Mouse (Mus musculus): ENCODE measurements at regions not wholly inside any gene's neighbourhood (a gene's known extent, or its start where the extent isn't known, plus 50 kb on each side); places are given as distances from the start of the nearest gene placed in this dataset.
A peak's percentile ranks its signal among the peaks of the same experiment; 100 is the strongest.
"Not testable (repeated sequence)": the region's sequence is repeated elsewhere in the genome, so short reads cannot be mapped to it uniquely, and the experiment has no call there.

DNA sequence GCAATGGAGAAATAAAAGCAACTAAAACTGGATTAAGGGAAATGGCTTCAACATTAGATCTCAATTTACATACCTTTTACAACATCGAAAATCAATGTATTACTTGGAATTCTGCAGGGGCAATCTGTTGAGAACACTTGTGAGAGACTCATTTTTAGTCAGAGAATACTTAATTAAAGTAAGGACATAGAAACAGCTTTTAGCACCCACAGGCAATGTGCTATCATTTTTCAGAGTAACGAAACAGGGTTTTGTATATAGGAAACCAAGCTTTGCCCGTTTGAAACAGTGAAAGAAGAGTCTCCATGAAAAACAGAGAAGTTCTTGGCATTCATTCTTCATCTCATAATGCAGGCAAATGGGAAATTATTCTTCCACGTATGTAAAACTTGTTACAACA lies 196.4 kb downstream of the Tdrd3 start:
- DNase-seq (ENCODE audit: low read depth, low spot score) = no peak

- no peak for DNase-seq (ENCODE audit: low read depth, low spot score)
Measured at GRCm38 (mm10) chr14:87619368-87620035, 203.1 kb downstream of the Tdrd3 start.

DNA sequence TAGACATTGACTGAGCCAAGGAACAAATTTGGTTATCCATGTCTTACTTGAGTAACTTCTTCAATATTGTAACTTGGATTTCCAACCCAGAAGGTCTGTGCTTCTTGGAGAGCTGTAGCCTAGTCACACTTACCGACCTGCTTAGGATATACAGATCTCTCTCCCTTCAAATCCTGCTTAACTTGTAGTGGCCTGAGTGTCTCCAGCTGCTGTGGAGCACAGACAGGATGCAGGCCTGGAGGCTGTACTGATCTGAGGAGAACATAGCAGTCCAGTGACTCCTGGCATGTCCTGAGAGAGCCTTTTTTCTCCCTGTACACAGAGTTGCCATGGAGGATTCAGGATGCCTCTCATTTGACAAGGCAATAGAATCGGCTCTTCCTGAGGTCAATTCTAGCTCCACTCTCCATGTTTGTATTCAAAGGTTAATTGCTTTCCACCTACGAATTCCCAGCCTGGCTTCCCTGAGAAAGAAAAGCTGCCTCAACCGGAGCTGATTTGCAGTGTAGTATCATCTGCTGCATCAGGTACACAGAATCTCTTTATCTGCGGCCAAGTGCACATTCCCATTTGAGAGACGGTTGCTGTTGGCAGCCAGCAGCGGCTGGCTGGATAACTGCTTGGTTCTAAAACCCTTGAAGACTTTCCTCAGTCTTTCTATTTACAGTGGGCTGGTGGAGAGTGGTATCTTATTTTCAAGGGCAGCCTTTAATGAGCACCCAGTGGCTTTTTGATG lies 214.8 kb downstream of the Tdrd3 start:
- no peak for DNase-seq (ENCODE audit: low read depth, low spot score)

GRCm38 (mm10) chr14:87634596-87634995 lies 218.2 kb downstream of the Tdrd3 start:
- peak; percentile 8 for DNase-seq (ENCODE audit: low read depth, low spot score)

GRCm38 (mm10) chr14:87637131-87637530 lies 220.7 kb downstream of the Tdrd3 start:
- no peak for DNase-seq (ENCODE audit: low read depth, low spot score)

GRCm38 (mm10) chr14:87667910-87668309 lies 251.5 kb downstream of the Tdrd3 start:
- DNase-seq (ENCODE audit: low read depth, low spot score) = no peak

GRCm38 (mm10) chr14:87669496-87669895 lies 253.1 kb downstream of the Tdrd3 start:
- no peak for DNase-seq (ENCODE audit: low read depth, low spot score)

GRCm38 (mm10) chr14:87680788-87681187 lies 264.3 kb downstream of the Tdrd3 start:
- no peak for DNase-seq (ENCODE audit: low read depth, low spot score)

DNA sequence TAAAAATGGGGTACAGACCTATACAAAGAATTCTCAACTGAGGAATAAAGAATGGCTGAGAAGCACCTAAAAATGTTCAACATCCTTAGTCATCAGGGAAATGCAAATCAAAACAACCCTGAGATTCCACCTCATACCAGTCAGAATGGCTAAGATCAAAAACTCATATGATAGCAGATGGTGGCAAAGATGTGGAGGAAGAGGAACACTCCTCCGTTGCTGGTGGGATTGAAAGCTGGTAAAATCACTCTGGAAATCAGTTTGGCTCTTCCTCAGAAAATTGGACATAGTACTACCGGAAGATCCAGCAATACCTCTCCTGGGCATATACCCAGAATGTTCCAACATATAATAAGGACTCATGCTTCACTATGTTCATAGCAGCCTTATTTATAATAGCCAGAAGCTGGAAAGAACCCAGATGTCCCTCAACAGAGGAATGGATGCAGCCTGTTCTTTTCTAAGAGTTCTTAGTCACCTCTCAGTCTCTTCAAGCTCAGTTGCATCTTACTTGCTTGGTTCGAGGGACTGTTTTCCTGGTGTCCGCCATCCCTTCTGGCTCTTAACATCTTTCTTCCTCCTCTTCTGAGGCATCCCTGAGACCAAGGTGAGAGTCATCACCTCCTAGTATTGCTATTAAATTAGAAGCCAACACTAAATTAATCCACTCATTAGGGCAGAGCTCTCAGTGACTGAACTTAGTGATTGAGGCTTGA lies 266.8 kb downstream of the Tdrd3 start:
- not testable (repeated sequence) for DNase-seq (ENCODE audit: low read depth, low spot score)

- no peak for DNase-seq (ENCODE audit: low read depth, low spot score)
Measured at GRCm38 (mm10) chr14:87689866-87690265, 273.4 kb downstream of the Tdrd3 start.

- DNase-seq (ENCODE audit: low read depth, low spot score) = no peak
Measured at GRCm38 (mm10) chr14:87736456-87736855, 320.0 kb downstream of the Tdrd3 start.

DNA sequence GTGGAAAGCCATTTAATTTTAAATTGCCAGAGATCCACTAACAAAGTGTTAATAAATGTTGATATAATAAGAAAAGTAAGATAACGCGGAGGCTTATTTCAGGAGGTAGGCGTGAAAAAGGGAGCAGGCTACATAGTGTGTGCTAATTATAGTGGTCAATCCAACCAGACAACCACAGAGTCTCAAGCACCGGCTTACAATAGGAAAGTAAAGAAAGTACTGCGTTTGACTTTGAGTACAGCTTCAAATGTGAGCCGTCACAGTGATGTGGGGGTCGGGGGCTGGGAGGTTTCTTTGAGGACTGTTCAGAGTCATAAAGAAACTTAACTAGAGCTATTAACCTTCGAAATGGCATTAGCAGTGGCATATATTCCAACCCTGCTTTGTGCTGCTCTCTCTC lies 329.1 kb downstream of the Tdrd3 start:
- DNase-seq (ENCODE audit: low read depth, low spot score) = no peak

DNA sequence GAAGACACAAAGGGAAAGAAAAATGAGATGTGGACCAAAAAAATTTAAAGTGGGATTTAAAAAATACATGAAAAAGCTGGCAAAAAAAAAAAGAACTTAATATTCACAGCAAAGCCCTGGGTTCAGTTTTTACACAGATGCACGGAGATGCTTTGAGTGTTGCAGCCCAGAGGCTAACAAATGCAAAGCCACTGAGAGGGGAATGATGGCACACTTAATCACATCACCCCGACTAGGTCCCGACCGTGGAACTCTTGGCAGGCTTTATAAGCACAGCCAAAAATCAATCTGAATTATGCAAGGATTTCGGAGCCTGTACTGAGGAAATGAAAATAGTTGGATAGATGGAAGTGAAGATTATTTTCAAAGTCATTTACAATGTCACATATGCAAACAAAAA lies 329.6 kb downstream of the Tdrd3 start:
- DNase-seq (ENCODE audit: low read depth, low spot score) = no peak

- no peak for DNase-seq (ENCODE audit: low read depth, low spot score)
Measured at GRCm38 (mm10) chr14:87749068-87749467, 332.6 kb downstream of the Tdrd3 start.

DNA sequence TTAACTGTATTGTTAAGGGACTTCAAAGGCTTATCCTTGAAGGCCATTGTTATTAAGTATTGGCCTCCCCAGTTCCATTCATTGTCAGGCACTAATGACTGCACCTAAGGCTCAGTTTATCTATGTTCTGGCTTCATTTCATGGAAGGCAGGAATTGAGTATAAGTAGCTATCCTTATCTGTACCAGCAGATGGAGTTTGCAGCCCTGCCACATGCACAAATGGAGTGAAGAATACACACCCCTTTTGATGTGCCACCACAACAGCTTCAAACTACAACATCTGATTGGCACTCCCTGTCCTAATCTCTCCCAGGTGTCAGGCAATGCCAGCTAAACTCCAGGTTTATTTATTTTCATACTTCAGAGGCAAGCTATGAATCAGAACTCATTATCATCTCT lies 333.3 kb downstream of the Tdrd3 start:
- DNase-seq (ENCODE audit: low read depth, low spot score) = no peak

- DNase-seq (ENCODE audit: low read depth, low spot score) = no peak
Measured at GRCm38 (mm10) chr14:87750665-87751170, 334.3 kb downstream of the Tdrd3 start.

DNA sequence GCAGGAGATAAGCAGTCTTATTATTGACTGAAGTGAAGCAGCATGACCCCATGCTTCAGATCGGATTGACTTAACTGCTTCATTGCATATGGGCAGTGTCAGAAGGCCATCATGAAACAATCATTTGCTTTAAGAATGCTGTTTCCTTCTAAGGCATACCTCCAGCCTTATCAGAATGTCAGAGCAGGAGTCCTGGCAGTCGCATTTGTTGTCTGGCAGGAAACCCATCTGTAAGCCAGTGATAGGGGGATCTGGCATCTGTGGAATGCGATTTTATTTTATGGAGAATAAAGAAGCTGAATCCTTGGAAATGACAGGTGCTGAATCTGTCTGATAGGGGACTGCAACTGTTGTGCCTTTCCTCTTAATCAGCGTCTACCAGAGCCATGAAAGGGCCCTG lies 338.3 kb downstream of the Tdrd3 start:
- DNase-seq (ENCODE audit: low read depth, low spot score) = no peak

DNA sequence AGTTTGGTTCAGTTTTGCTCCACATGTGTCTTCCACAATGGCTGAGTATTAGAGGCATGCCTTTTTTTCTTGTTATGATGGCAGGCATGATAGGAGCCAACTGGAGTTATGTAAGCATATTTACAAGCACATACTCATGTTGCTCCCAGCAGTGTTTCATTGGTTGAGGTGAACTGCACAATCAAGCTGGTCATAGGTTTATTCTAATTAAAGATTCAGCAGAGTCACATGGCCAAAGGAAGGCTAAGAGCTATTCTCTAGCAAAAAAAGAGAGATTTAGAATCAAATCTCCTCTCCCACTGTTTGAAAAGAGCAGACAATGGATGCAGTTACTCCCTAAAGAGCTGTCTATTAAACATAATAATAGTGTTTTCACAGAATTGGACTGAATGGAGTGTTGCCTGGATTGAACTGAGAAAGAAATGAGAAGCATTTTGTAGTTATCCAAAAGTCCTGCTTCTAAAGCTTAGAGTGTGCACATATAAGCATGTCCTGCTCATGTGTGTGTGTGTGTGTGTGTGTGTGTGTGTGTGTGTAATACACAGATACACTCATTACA lies 359.0 kb downstream of the Tdrd3 start:
- DNase-seq (ENCODE audit: low read depth, low spot score) = no peak

DNA sequence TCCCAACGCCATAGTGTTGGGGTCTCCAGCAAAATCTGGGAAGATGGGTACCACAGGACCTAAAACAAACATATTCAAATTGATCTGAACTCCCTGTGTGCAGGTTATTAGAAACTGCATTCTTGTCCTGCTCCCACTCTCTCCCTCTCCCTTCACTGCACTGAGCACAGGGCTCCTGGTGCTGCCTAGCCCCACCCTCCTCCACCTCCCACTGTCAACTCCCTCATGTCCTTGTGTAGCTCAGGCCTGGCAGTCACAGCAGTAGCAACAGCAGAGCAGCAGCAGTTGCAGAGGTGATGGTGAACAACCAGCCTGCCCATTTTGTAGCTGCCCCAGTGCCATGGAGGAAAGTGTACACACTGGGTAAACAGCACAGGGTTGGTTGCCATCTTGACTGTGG lies 383.4 kb downstream of the Tdrd3 start:
- DNase-seq (ENCODE audit: low read depth, low spot score) = no peak

DNA sequence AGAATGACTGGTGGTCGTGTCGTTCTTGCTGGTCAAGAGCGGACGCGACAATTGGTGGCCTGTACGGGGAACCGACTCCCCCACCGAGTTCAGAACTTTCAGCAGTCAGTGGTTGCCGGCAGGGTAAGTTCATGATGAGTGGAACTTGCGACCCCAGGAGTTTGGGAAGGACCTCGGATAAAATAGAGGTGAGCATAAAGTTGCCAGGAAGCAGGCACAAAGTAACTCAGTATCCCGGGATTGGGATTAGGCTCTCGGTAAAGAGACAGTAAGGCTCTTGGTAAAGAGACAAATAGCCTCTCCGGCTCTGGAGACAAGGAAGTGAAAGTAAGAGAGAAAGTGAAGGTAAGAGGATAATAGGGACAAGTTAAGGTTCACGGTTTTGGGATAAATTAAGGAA lies 393.2 kb downstream of the Tdrd3 start:
- not testable (repeated sequence) for DNase-seq (ENCODE audit: low read depth, low spot score)

DNA sequence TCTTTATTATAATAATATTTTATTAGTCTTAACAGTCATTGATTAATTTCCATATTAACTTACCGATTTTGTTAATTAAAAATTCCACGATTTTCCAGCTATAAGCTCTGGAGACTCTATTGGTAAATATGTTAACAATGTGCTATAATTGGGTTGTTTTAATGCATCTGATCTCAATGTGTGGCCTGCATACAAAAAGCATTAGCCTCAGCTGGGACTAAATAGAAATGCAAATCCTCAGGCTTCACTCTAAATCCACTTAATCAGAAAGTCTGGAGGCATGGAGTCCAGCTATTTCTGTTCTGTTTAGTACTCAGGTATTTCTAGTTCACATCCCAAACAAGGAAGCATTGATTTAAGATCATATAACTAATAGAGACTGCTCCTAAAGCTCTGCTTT lies 427.7 kb downstream of the Tdrd3 start:
- no peak for DNase-seq (ENCODE audit: low read depth, low spot score)

GRCm38 (mm10) chr14:87861486-87861885 lies 445.0 kb downstream of the Tdrd3 start:
- DNase-seq (ENCODE audit: low read depth, low spot score) = no peak

Measured in retina, adult 2 months (tissue).